ENCODE assay signal across 28 mouse cellular contexts in genomic region chr17:11931641-11932040, GRCm38 (mm10).
"Had no signal": no experiment of that assay in that cellular context is flagged by ENCODE, and none has a peak within 500 bp of the region (broad histone marks: within the 10 kb centered on the region; RNA-seq: fewer than 3 reads in every experiment).

No protein-coding gene starts in this region.

- ATAC-seq: forebrain, embryonic 13.5 days; forebrain, embryonic 14.5 days; forebrain, embryonic 15.5 days; forebrain, embryonic 16.5 days; forebrain, postnatal 0 days had no signal

- H3K4me3 ChIP-seq: embryonic facial prominence, embryonic 10.5 days; embryonic facial prominence, embryonic 12.5 days; embryonic facial prominence, embryonic 13.5 days; embryonic facial prominence, embryonic 15.5 days; erythroblast, embryonic 14.5 days; forebrain, embryonic 10.5 days; forebrain, embryonic 12.5 days; forebrain, embryonic 13.5 days; forebrain, embryonic 15.5 days; gastrocnemius, adult 2 months; heart, adult 2 months had no signal

- H3K9ac ChIP-seq: embryonic facial prominence, embryonic 12.5 days; embryonic facial prominence, embryonic 13.5 days; embryonic facial prominence, embryonic 15.5 days; forebrain, embryonic 12.5 days; forebrain, embryonic 13.5 days; forebrain, embryonic 15.5 days; forebrain, postnatal 0 days had no signal

- H3K4me2 ChIP-seq: embryonic facial prominence, embryonic 12.5 days; embryonic facial prominence, embryonic 13.5 days; embryonic facial prominence, embryonic 15.5 days; forebrain, embryonic 12.5 days; forebrain, embryonic 13.5 days; forebrain, embryonic 15.5 days had no signal

- H3K9me3 ChIP-seq: embryonic facial prominence, embryonic 10.5 days; embryonic facial prominence, embryonic 12.5 days; embryonic facial prominence, embryonic 13.5 days; embryonic facial prominence, embryonic 15.5 days; forebrain, embryonic 10.5 days; forebrain, embryonic 12.5 days; forebrain, embryonic 13.5 days; forebrain, embryonic 15.5 days had no signal

- H3K27ac ChIP-seq: embryonic facial prominence, embryonic 10.5 days; embryonic facial prominence, embryonic 12.5 days; embryonic facial prominence, embryonic 13.5 days; embryonic facial prominence, embryonic 15.5 days; forebrain, embryonic 10.5 days; forebrain, embryonic 12.5 days; forebrain, embryonic 13.5 days; forebrain, embryonic 15.5 days; gastrocnemius, adult 2 months; heart, adult 2 months had no signal

- H3K27me3 ChIP-seq: embryonic facial prominence, embryonic 12.5 days; embryonic facial prominence, embryonic 15.5 days; forebrain, embryonic 13.5 days; forebrain, embryonic 15.5 days had no signal

- H3K36me3 ChIP-seq: embryonic facial prominence, embryonic 10.5 days; embryonic facial prominence, embryonic 12.5 days; embryonic facial prominence, embryonic 13.5 days; embryonic facial prominence, embryonic 15.5 days; forebrain, embryonic 10.5 days; forebrain, embryonic 12.5 days; forebrain, embryonic 15.5 days had no signal

- H3K4me1 ChIP-seq: embryonic facial prominence, embryonic 12.5 days had no signal

- DNase-seq: cerebellum, adult 18-20 months; cerebellum, adult 2 months; cerebellum, adult 8-10 months; cerebellum, adult 9-10 months; cerebellum, adult 9-11 months; cerebellum, postnatal 10 days; cerebellum, postnatal 14 days; cerebellum, postnatal 25 days; cerebellum, postnatal 36 days; embryo, embryonic 11 days; forebrain, postnatal 0 days; gastrocnemius, adult 2 months; gastrocnemius, postnatal 10 days; gastrocnemius, postnatal 14 days; gastrocnemius, postnatal 25 days; gastrocnemius, postnatal 36 days; heart, adult 2 months had no signal
